In genomic region chr12:71484286-71484685, GRCm38 (mm10) we compare ENCODE assay signal across 16 mouse cellular contexts.
"Had no signal": no experiment of that assay in that cellular context is flagged by ENCODE, and none has a peak within 500 bp of the region (broad histone marks: within the 10 kb centered on the region; RNA-seq: fewer than 3 reads in every experiment).

No protein-coding gene starts in this region.

- H3K4me2 ChIP-seq: lung, embryonic 15.5 days; midbrain, embryonic 13.5 days; midbrain, embryonic 15.5 days; neural tube, embryonic 12.5 days; stomach, embryonic 15.5 days had no signal

- H3K9me3 ChIP-seq: lung, embryonic 15.5 days; midbrain, embryonic 13.5 days; midbrain, embryonic 15.5 days; neural tube, embryonic 12.5 days; stomach, embryonic 15.5 days had no signal

- H3K4me1 ChIP-seq: megakaryocyte, embryonic 14.5 days had no signal

- H3K4me3 ChIP-seq: lung, embryonic 15.5 days; megakaryocyte, embryonic 14.5 days; midbrain, embryonic 13.5 days; midbrain, embryonic 15.5 days; neural tube, embryonic 12.5 days; stomach, embryonic 15.5 days had no signal

- DNase-seq: lung, adult 18-20 months; lung, postnatal 14 days; lung, postnatal 36 days; right cerebral cortex, postnatal 14 days; thymus, adult 2 months; thymus, postnatal 25 days; thymus, postnatal 4 days had no signal

- H3K27ac ChIP-seq: lung, embryonic 15.5 days; macrophage; midbrain, embryonic 13.5 days; midbrain, embryonic 15.5 days; neural tube, embryonic 12.5 days; stomach, embryonic 15.5 days; stomach, postnatal 0 days had no signal

- H3K9ac ChIP-seq: lung, embryonic 15.5 days; midbrain, embryonic 13.5 days; midbrain, embryonic 15.5 days; neural tube, embryonic 12.5 days; stomach, embryonic 15.5 days had no signal

- H3K36me3 ChIP-seq: lung, embryonic 15.5 days; midbrain, embryonic 13.5 days; midbrain, embryonic 15.5 days; neural tube, embryonic 12.5 days; stomach, embryonic 15.5 days had no signal

- ATAC-seq: lung, postnatal 0 days; midbrain, embryonic 13.5 days; midbrain, embryonic 15.5 days had no signal

- H3K27me3 ChIP-seq: lung, embryonic 15.5 days; megakaryocyte, embryonic 14.5 days; midbrain, embryonic 15.5 days; neural tube, embryonic 12.5 days; stomach, embryonic 15.5 days had no signal
